Mouse (Mus musculus): ENCODE measurements around the gene Grm4.

Gene Grm4

DNA sequence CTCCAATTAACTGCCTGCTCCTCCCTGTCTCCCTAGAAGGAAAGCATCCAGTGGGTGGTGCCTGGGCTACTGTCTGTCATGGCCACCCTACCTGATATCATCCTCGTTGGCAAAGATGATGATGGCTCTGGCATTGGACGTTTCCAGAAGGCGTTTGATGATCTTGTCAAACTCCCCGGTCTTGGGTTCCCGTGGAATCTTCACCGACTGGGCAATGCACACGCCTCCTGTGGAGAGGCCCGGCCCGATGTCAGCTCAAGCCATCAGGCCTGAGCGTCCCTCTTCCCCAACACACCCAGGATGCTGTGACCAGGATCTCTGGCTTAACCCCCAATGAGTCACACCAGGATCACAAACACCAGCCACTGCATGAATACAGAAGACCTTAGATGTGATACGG lies 66.8 kb downstream of the Grm4 start:
- in situ Hi-C loops (cut with MboI; ENCODE audit: low sequenced_read_pairs), result no loop called here

DNA sequence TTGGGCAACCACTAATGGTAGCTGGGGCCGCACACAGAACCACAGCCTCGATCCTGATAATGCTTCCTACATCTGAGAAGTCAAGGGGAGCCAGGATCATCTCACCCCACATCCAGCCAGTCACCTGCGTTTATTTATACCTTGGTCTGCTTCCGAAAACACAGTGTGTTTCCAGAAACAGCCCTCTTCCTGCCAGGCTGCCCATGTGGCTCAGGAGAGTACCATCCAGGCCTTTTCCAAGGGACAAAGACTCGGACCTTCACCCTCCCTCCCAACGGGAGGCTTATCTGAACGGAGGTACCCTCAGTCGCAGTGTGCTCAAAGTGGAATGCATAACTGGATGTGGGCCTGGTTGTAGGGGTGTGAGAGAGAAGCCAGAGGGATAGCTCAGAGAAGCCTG lies 68.2 kb downstream of the Grm4 start:
- in situ Hi-C loops (cut with MboI; ENCODE audit: low sequenced_read_pairs), result no loop called here

DNA sequence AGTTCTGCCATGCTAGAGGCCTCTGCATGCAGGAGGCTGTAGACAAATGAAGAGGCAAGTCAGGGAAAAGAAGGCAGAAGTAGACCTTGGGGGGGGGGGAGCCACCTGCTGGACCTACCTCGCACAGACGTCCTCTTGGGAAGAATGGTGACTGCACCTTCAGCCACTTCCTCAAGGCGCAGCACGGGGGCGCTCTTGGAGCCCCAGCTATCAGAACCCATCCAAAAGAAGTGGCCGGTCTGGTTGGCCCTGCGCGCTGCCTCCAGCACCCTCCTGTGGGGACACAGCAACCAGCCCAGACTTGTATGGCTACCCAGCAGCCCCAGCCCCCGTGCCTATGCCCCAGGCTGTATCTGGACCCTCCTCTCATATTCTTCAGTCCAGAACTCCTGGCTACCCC lies 69.4 kb downstream of the Grm4 start:
- in situ Hi-C loops (cut with MboI; ENCODE audit: low sequenced_read_pairs), result no loop called here

DNA sequence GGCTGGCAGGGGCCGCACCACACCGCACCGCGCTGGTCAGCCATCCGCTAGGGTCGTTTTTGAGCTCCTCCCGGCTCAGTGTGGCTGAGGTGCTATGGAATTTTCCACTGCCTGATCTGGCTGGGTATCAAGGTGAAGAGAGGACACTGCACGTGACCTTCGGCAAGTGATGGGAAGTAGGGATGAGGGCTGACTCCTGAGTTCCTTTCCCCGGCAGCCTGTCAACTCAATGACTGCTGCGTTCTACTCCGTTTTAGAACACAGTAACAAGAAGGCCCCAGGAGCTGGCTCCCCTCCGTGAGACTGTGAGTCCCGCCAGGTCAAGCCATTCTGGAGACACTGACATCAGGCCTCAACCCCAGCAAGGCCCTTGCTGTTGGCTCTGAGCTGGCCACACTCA lies 70.0 kb downstream of the Grm4 start:
- in situ Hi-C loops (cut with MboI; ENCODE audit: low sequenced_read_pairs), result no loop called here

DNA sequence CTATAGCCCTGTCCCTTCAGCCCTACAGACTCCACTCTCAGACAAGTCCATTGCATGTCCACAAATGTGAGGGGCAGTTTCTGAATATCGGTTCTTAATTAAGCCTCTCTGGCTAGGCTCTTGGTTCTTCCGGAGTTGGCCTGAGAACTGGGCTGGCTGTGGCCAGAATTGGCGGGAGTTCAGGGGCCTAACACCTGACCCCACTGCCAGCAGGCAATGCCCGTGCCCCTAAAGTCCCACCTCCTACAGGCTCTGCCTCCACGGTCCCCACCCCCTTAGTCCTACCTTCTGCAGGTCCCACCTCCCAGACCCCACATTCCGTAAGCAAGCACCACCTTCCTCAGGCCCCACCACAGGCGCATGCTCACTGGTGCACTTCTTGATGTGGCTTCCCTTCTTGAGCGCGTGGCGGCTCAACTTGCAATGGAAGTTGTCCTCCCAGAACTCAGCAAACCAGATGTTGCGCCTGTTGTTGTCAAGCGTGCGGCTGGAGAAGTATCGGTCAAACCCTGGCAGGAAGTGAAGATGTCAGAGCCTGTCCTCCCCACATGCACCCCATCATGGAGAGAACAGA lies 71.4 kb downstream of the Grm4 start:
- in situ Hi-C loops (cut with MboI; ENCODE audit: low sequenced_read_pairs), result no loop called here

DNA sequence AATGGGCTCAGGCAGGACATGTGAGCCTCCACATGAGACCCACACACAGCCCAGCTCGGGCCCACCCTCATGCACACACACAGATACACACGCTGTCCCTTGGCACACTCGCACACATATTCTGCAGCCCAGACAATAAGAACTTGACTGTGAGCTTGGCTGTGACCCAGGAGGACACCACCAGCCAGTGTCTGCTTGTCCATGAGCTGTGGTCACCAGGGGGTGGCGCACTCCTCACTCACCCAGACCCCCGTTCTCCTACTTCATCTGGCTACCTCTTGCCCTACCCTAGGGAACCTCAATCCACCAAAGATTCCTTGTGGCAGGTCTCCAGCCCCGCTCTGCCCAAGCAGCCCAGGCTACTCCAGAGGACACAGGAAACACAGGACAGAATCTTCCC lies 72.5 kb downstream of the Grm4 start:
- in situ Hi-C loops (cut with MboI; ENCODE audit: low sequenced_read_pairs), result no loop called here

DNA sequence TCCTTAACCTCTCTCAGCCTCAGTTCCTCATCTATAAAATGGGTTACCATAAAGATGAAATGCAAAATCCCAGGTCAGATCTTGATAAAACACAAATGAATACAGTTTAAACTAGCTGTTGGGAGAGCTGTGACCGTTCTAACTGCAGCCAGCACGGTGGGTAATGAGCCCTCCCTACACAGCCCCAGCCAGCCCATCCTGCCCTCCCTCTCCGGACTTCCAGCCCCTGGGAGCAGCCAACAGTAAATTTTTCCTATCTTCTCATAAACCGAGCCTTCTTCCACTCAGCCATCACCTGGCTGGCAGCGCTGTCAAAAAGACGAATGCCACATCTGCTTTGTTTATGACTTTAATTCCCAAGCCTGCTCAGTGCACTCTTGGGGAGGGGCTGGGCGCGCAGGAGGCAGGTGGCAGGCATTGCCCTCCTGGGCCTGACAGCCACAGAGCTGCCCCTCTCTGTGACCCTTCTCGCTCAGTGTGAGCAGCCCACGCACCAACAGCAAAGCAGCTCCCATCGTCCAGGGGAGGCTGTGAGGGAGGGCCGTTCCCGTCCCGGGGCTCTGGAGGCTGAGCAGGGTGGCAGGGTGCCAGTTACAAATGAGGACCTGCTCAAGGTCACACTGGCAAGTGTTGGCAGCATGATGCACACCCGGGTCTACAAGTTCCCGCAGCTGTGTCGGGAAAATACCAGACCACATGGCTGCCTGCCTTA lies 75.7 kb downstream of the Grm4 start:
- in situ Hi-C loops (cut with MboI; ENCODE audit: low sequenced_read_pairs), result no loop called here

DNA sequence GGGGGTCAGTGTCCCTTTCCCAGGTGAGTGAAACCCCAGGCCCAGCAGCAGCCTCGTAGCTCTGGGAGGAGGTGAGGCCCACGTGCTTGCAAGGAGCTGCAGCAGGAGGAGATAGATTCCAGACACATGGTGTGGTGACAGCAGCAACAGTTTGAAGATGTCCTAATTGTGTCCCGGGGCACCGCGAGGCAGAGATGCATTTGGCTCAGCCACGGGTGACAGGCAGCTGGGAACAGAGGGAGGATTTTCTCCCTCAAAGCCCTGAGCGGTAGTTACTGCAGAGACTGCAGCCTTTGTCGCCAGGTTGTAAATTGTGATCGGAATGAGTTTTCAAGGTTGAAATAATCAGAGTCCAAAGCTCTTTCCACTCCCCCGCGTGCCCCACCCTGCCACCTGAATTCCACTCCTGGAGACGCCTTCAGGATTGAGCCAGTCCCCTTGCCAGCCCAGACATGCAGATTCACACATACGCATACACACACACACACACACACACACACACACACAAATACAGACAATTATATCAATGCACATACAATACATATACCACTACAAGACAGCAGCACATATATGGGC lies 78.6 kb downstream of the Grm4 start:
- in situ Hi-C loops (cut with MboI; ENCODE audit: low sequenced_read_pairs), result no loop called here

DNA sequence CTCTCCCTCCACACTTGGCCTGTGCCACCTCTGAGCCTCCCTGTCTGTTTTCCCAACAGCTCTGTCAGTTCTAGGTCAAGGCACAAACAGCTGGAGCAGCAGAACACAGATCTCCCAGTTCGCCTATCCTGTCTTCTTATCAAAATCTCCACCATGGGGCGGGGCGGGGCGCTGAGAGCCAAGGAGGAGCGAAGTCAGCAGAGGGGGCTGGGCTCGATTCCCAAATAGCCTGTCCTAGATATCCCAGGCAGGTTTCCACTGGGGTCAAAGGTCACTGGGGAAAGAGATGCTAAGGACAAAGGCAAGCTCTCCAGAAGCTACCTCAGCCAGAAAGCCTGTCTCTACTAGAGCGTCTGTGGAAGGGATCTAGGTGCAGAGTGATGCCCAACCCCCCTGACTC lies 79.4 kb downstream of the Grm4 start:
- in situ Hi-C loops (cut with MboI; ENCODE audit: low sequenced_read_pairs), result no loop called here

DNA sequence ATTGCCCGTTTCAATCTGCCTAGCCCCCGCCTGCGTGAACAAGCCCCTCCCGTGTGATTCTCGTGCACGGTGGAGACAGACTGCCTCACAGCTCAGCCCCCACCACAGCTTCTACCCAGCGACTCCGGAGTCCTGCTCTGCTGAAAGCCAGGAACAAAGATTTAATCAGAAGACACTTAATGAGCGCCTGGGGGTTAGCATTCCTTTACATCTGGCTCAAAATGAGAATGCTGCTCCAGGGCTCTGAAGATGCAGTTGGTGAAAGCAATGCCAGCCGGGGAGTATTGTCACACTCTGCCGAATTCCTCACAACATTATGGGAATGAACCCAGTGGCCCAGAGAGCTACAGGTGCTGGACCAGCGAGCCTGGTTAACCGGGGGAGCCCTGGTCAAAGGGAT lies 85.4 kb downstream of the Grm4 start:
- in situ Hi-C loops (cut with MboI; ENCODE audit: low sequenced_read_pairs), result no loop called here

DNA sequence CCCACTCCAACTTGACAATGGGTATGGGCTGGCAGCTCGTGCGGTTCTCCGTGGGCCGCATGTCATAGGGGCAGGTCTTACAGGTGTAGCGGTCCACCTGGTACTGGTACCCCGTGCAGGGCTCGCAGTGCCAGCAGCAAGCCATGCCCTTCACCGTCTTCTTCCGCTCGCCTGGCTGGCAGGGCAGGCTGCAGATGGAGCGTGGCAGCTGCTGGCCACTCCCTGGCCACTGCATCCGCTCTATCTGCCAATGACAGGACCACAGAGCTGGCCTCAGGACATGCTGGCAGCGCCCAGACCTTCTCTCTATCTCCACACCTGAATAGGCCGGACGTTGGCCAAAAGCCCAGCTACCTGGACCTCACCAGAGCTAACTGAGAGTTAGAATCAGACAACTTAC lies 86.0 kb downstream of the Grm4 start:
- in situ Hi-C loops (cut with MboI; ENCODE audit: low sequenced_read_pairs), result no loop called here

DNA sequence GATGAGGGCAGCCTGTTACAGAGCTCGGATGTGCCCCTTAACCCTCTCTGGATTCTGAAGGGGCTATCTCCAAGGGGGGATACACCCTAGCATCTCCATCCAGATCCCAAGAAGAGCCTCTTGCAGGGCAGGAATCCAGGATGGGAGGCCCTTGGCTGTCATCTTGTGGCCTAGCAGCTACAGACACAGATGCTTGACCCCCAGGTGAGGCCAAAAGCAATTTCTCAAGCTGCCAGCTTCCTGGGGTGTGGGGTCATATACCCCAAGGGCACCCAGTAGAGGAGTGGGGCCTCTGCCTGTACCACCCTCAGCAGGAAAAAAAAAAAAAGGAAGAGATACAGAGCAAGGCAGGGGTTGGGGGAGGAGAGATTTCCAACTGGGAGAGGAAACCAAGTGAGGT lies 87.1 kb downstream of the Grm4 start:
- in situ Hi-C loops (cut with MboI; ENCODE audit: low sequenced_read_pairs), result no loop called here

DNA sequence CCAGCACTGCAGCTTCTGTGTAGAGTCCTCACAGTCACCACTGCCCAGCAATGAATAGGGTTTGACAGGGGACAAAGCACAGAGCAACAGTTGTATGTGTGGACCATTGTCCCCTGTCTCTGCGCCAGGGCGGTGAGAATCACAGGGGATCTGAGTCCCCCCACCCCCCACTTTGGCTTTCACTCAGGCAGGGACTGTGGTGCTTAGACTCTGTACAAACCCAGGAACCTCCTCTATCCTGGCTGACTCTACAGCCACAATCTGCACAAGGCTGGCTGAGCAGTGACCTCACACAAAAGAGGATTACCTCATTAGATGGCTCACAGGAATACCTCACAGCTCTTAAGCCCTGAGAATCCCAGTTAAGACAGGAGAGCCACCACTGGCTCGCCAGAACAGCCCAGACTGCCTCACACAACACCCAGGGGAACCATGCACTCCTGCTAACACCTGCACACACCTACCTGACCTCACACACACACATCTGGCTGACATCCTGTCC lies 88.0 kb downstream of the Grm4 start:
- in situ Hi-C loops (cut with MboI; ENCODE audit: low sequenced_read_pairs), result no loop called here

DNA sequence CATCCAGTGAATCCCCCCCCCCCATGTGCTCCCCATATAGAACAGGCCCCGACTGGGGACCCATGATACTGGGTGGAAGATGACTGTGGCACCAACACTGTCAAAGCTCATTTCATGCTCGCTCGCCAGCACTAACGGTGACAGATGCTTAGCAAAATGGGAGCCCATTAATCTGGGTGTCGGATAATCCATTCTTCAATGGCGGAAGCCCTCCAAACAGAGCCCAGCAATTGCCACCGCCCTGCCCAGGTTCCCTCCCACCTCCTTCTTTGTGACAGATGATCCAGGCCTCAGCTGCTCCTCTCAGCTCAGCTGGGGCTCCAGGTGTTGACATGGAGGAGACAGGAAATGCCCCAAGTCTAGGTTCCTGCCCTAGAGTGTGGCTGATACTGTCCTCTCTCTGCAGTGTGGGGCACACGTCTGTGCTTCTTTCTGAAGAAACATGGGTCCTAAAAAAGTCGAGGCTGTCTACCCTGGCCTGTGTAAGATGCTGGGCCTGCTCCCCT lies 89.0 kb downstream of the Grm4 start:
- in situ Hi-C loops (cut with MboI; ENCODE audit: low sequenced_read_pairs), result no loop called here

DNA sequence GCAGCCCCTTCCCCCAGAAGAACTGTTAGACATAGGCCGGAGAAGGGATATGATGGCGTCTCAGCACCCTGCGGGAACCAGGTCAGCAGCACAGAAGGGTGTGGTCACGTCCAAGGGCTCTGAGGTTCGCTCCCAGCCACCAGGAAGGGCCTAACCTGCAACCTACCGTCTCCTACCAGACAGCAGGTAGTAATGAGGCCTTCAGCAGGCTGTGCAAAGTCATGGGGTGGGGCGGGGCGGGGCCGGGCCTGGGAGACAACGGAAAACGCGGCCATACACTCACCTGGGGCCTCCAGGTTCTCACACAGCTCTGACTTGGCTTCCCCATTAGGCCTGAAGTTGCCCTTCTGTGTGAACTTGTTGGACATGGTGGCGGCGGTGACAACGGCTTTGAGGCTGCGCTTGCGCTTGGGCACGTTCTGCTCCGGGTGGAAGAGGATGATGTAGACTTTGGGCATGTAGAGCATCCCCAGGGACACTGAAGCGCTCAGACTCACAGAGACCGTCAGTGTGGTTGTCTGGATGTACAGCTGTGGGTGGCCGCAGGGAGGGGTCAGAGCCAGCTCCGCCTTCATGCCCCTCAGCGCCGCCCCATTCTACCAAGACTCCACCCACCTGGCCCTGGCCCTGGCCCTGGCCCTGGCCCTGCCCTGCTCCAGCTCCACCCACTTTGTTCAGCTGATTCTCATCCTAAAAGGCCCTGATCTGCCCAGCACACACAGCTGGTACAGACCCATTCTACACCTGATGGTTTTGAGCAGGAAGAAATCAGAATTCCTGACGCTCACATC lies 90.0 kb downstream of the Grm4 start:
- in situ Hi-C loops (cut with MboI; ENCODE audit: low sequenced_read_pairs), result no loop called here

DNA sequence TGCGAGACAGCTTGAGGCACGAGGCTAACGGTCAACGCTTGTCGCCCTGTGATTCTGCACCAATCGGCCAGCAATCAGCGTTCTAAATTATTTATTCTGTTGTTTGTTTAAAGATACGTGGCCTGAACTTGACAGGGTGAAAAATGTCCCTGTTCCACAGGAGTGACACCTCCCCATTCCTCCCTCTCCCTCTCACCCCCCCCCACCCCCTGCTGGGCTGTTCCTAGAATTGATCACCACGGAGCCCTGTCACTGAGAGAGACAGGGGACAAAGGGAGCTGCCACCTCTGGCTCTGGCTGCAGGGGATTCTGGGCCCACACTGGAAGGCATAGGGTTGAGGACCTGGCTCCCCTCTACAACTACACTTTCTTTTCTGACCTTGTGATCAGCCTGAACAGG lies 91.4 kb downstream of the Grm4 start:
- in situ Hi-C loops (cut with MboI; ENCODE audit: low sequenced_read_pairs), result no loop called here

DNA sequence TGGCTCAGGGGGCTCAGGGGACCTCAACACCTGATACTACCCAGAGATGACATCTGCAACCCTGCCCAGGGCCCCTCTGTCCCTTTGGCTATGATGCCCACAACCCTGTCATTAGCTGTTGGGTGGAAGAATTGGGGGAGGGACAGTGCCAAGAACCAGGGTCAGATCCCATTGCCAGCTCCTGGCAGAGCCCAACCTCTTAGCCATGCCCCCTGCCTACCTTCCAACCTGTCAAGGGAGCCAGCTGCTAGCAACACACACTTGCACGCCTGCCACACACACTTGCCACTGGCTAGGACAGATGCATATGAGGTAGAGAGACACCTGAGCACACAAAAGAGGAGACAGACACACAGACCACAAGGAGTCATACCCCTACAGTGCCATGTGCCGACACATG lies 96.2 kb downstream of the Grm4 start:
- in situ Hi-C loops (cut with MboI; ENCODE audit: low sequenced_read_pairs), result no loop called here

DNA sequence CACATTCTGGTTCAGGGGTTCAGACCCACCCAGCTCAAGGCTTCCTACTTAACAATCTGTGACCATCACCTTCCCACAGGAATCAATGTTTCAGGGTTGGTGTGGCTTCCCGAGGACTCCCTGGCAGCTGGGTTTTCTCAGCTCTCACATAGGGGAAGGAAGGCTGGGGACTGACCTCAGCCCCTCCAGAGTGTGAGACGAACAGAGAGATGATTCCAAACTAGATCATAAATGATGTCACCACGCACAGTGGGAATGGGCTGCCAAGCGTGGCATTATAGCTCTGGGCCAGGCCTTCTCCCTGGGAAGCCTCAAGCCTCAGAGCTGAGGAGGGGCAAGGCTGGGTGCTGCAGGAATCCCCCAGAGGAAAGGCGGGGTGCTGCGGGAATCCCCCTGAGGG lies 96.8 kb downstream of the Grm4 start:
- in situ Hi-C loops (cut with MboI; ENCODE audit: low sequenced_read_pairs), result no loop called here

DNA sequence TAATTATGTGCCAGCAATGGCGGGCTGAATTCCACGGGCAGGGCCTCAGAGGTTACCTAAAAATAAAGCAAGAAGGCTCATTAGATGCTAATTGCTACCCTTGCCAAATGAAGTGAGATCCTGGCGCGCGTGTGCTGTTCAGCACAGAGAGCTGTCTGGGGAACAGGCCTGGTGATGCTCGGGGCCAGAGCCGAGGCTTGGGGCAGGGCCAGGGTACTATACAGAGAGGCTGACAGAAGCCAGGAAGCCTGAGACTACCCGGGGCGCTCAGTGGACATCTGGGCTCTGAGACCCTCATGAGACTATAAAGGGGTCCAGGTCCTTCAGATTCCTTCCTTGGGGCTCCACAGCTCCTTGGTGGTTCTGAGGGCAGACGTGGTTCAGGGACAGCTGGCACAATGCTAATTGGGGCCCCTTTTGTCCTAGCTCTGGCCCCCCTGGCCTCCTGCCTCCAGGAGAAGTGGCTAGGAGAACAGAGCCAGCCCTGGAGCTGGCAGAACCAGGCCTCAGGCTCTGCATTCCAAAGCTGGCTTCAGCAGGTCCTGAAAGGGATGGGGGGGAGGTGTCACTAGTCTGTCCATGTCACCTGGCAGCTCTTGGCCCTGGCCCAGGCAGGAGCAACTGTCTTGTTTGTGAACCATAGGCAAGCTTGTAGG lies 98.3 kb downstream of the Grm4 start:
- in situ Hi-C loops (cut with MboI; ENCODE audit: low sequenced_read_pairs), result no loop called here

DNA sequence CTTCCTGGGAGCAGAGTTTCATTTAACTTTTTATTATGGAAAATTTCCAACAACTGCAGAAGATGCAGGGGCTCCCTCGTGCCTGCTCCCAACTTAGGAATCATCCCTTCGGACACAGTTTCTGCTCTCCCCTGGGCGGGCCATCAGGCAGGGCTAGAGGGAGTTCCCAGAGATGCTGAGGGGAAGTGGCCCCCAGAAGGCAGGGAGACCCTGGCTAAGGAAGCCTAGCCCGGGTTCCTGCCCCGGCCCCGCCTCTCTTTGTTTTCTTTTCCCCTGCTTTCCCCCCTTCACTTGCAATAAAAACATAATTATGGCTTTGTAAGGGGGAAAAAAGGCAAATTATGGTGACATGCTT lies 98.9 kb downstream of the Grm4 start:
- in situ Hi-C loops (cut with MboI; ENCODE audit: low sequenced_read_pairs), result no loop called here

DNA sequence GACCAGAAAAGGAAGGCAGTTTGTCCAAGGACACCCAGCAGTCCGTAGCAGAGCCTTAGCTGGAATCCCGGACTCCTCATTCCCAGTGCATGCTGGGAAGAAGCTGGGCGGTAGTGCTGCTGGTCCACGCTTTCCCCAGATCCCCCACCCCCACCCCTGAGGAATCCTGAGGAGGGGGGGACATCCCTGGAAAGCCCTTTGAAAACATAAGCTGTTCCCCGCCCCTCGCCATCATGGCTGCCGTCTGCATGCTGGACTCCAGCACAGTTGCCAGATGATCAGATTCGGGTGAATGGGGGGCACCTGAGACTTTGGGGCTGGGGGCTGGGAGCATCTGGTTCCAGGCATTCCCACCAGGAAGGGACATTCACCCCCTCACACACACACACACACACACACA lies 99.4 kb downstream of the Grm4 start:
- in situ Hi-C loops (cut with MboI; ENCODE audit: low sequenced_read_pairs), result no loop called here

Measured in CH12F3 (cell line).